Mouse (Mus musculus): ENCODE data around the gene Mau2. TPM values are rescaled to one million over a fixed set of nuclear protein-coding genes. Genes with fewer than 3 reads are reported as not detected.

Gene Mau2
- total RNA-seq (2014; rRNA removed) (130 and 148 TPM in 2 replicates), polyA plus RNA-seq (2015; fragmentation: Nextera tagmentation; extraction: Ambion mirVana) (54.3 and 56.6 TPM in 2 replicates)

- ATAC-seq (ENCODE audit: low FRiP score): peak; percentile 97
- H3K4me2 ChIP-seq (ENCODE audit: low read depth, low read length, poor library complexity, severe bottlenecking): peak within 1 kb of the TSS; percentile 85
- TF ChIP-seq CTCF (IDR thresholded peaks at IDR 0.05): no peak
- no peaks in the 10 kb centered on the region for H3K9me3 ChIP-seq (ENCODE audit: low read length)
- peaks cover 16% of the 10 kb centered on the region; the same call in 1 of the 2 replicates for H3K4me1 ChIP-seq (ENCODE audit: insufficient read depth, low read length)
- WGBS: under 1% methylated on average over 65 of the region's 65 CpGs
- DNase-seq (ENCODE audit: low spot score): peak; percentile 97
- no peaks in the 10 kb centered on the region for H3K36me3 ChIP-seq (ENCODE audit: insufficient read depth, low read length)
- H3K27me3 ChIP-seq (ENCODE audit: insufficient read depth, low read length): no peaks in the 10 kb centered on the region
- peak within 1 kb of the TSS; percentile 76 for H3K27ac ChIP-seq (ENCODE audit: low read depth, low read length)
- peak within 1 kb of the TSS; percentile 99 for H3K9ac ChIP-seq (replicated peaks; ENCODE audit: low read length, poor library complexity, severe bottlenecking)
- peak within 1 kb of the TSS; percentile 98 for H3K4me3 ChIP-seq (ENCODE audit: low read depth, low read length)
Measured at GRCm38 (mm10) chr8:70042583-70043455, at the start of gene Mau2, which contains the start of gene Sugp1. TSS of gene Mau2 (minus strand) at chr8:70042734. TSS of gene Sugp1 (plus strand) at chr8:70042813.

- TF ChIP-seq CTCF (IDR thresholded peaks at IDR 0.05): no peak
- peaks cover 27% of the 10 kb centered on the region for H3K27me3 ChIP-seq (ENCODE audit: insufficient read depth, low read length)
- no peak overlapping the region for H3K4me3 ChIP-seq (ENCODE audit: low read depth, low read length)
- peaks cover 27% of the 10 kb centered on the region for H3K4me1 ChIP-seq (ENCODE audit: insufficient read depth, low read length)
- ATAC-seq (ENCODE audit: low FRiP score) (peak; percentile 29), DNase-seq (ENCODE audit: low spot score) (peak; percentile 70)
- H3K9ac ChIP-seq (replicated peaks; ENCODE audit: low read length, poor library complexity, severe bottlenecking): 0 out of 2 replicates have a peak overlapping the region, but pooled peaks have one; percentile 4
- peak overlapping the region; percentile 59 for H3K27ac ChIP-seq (ENCODE audit: low read depth, low read length)
- H3K4me2 ChIP-seq (ENCODE audit: low read depth, low read length, poor library complexity, severe bottlenecking): 0 out of 2 replicates have a peak overlapping the region, but pooled peaks have one; percentile 2
- 32% methylated on average over 9 of the region's 9 CpGs for WGBS
- H3K9me3 ChIP-seq (ENCODE audit: low read length): no peaks in the 10 kb centered on the region
- peaks cover 8% of the 10 kb centered on the region; the same call in 1 of the 2 replicates for H3K36me3 ChIP-seq (ENCODE audit: insufficient read depth, low read length)
Measured at GRCm38 (mm10) chr8:70089296-70089960, 46.9 kb upstream of the Mau2 start.

GRCm38 (mm10) chr8:70087836-70088650 lies 45.5 kb upstream of the Mau2 start:
- H3K4me1 ChIP-seq (ENCODE audit: insufficient read depth, low read length): peaks cover 36% of the 10 kb centered on the region
- TF ChIP-seq CTCF (IDR thresholded peaks at IDR 0.05): peak; percentile 87
- DNase-seq (ENCODE audit: low spot score): peak; percentile 64
- peak; percentile 45; the same call in 1 of the 2 replicates for ATAC-seq (ENCODE audit: low FRiP score)
- WGBS: 3% methylated on average over 56 of the region's 56 CpGs
- H3K9ac ChIP-seq (replicated peaks; ENCODE audit: low read length, poor library complexity, severe bottlenecking): peak overlapping the region; percentile 55
- H3K4me3 ChIP-seq (ENCODE audit: low read depth, low read length): peak overlapping the region; percentile 36
- H3K27me3 ChIP-seq (ENCODE audit: insufficient read depth, low read length): peaks cover 39% of the 10 kb centered on the region
- H3K27ac ChIP-seq (ENCODE audit: low read depth, low read length): no peak overlapping the region
- H3K4me2 ChIP-seq (ENCODE audit: low read depth, low read length, poor library complexity, severe bottlenecking): peak overlapping the region; percentile 71
- no peaks in the 10 kb centered on the region for H3K36me3 ChIP-seq (ENCODE audit: insufficient read depth, low read length)
- H3K9me3 ChIP-seq (ENCODE audit: low read length): no peaks in the 10 kb centered on the region

DNA sequence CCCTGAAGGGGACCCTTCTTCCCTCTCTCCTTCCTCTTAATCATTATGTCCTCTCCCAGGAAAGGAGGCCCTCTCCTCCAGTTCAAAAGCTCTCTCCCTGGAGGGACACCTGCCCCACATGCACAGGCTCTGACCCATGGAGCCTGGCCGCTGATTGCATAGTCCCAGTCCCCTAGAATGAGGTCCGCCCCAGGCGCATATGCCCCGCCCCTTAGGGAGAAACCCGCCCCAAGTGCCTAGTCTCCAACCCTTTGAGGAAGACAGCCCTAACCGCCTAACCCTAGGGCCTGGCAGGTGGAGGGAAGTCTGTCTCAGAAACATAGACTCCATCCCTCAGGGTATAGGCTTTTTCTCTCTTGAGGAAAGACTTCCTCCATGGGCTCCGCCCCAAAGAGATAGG lies 44.7 kb upstream of the Mau2 start:
- 6% methylated on average over 7 of the region's 7 CpGs for WGBS
- DNase-seq (ENCODE audit: low spot score): no peak
- peaks cover 47% of the 10 kb centered on the region for H3K27me3 ChIP-seq (ENCODE audit: insufficient read depth, low read length)

DNA sequence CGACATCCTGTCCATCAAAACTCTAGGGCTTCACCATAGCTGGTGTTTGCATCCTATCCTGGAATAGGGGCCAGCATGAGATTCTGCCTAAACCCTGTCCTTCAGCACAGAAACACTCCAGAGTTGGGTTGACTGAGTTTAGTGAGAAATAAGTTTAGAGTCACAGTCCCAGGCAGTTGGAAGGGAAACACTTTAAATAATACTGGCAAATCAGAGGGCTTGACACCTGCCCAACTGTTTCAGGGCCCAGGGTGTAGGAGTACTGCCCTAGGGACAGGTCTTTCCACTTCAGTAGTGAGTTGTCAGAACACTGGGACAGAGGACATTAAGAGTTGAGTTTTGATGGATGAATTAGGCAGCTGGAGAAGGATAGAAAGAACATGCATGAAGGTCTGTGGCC lies 43.6 kb upstream of the Mau2 start:
- Histone ChIP-seq H3K4me1 (ENCODE audit: insufficient read depth, low read length) (peaks cover 37% of the 10 kb centered on the region), H3K27me3 (ENCODE audit: insufficient read depth, low read length) (peaks cover 50% of the 10 kb centered on the region), H3K4me2 (ENCODE audit: low read depth, low read length, poor library complexity, severe bottlenecking) (no peak overlapping the region), H3K27ac (ENCODE audit: low read depth, low read length) (no peak overlapping the region), H3K4me3 (ENCODE audit: low read depth, low read length) (no peak overlapping the region), H3K36me3 (ENCODE audit: insufficient read depth, low read length) (no peaks in the 10 kb centered on the region), H3K9me3 (ENCODE audit: low read length) (no peaks in the 10 kb centered on the region), H3K9ac (replicated peaks; ENCODE audit: low read length, poor library complexity, severe bottlenecking) (no peak overlapping the region)
- WGBS: 40% methylated on average over 1 of the region's 1 CpGs
- TF ChIP-seq CTCF (IDR thresholded peaks at IDR 0.05): no peak
- no peak for DNase-seq (ENCODE audit: low spot score)
- no peak for ATAC-seq (ENCODE audit: low FRiP score)

More for the DNA sequence above, 44.7 kb upstream of the Mau2 start:
- Histone ChIP-seq H3K4me3 (ENCODE audit: low read depth, low read length) (no peak overlapping the region), H3K9me3 (ENCODE audit: low read length) (no peaks in the 10 kb centered on the region), H3K9ac (replicated peaks; ENCODE audit: low read length, poor library complexity, severe bottlenecking) (no peak overlapping the region), H3K4me2 (ENCODE audit: low read depth, low read length, poor library complexity, severe bottlenecking) (no peak overlapping the region), H3K4me1 (ENCODE audit: insufficient read depth, low read length) (peaks cover 37% of the 10 kb centered on the region), H3K27ac (ENCODE audit: low read depth, low read length) (no peak overlapping the region), H3K36me3 (ENCODE audit: insufficient read depth, low read length) (no peaks in the 10 kb centered on the region)
- no peak for TF ChIP-seq CTCF (IDR thresholded peaks at IDR 0.05)
- ATAC-seq (ENCODE audit: low FRiP score): no peak

All from midbrain, postnatal 0 days (tissue).